Mouse (Mus musculus) bone marrow, adult 2 months (tissue): ENCODE measurements around the gene Sycp2.

Source experiments
- CTCF ChIP-seq: fragments of 200-500 bp; IDR thresholded peaks from 2 replicates; pipeline ENCODE4 v1.5.1; 2011; ENCODE audit warnings: low read length, control low read depth; ENCODE audit not compliant: control insufficient read depth, insufficient read depth
- POLR2A ChIP-seq: fragments of 200-500 bp; IDR thresholded peaks from 2 replicates; pipeline ENCODE4 v1.6.1; 2011; ENCODE audit warnings: low read depth, mild to moderate bottlenecking, control low read depth, low read length, borderline replicate concordance; ENCODE audit not compliant: control insufficient read depth

- TF ChIP-seq CTCF = no peak
- TF ChIP-seq POLR2A = no peak
Measured at GRCm38 (mm10) chr2:178409024-178409423, 1.5 kb upstream of the Sycp2 start.
